Mouse (Mus musculus) CH12.LX (cell line): ENCODE results near the gene Ric8b. TPM values are rescaled to one million over a fixed set of nuclear protein-coding genes. Genes with fewer than 3 reads are reported as not detected.
A peak's percentile ranks its signal among the peaks of the same experiment; 100 is the strongest.

ENCODE experiments used
- DNase-seq: peaks from one replicate; pipeline ENCODE4 v3.0.0-alpha.2; 2013; ENCODE audit errors: extremely low read depth
- H3K27ac ChIP-seq: 2 replicates; pipeline ENCODE4 v1.5.1; 2012; ENCODE audit warnings: low read depth, mild to moderate bottlenecking, control low read depth, moderate library complexity; ENCODE audit not compliant: insufficient read depth
- H3K27me3 ChIP-seq: replicated peaks from 2 replicates; pipeline ENCODE3; 2012; ENCODE audit warnings: inconsistent platforms
- H3K36me3 ChIP-seq, 2 experiments: replicated peaks in 1 of 2; 2 replicates each; pipeline versions ENCODE3 to v1.6.1; 2012; ENCODE audit warnings: inconsistent platforms in 1 of 2, low read length in 1 of 2, mild to moderate bottlenecking in 1 of 2, mixed read lengths in 1 of 2, moderate library complexity in 1 of 2; ENCODE audit not compliant: control insufficient read depth in 1 of 2, insufficient read depth in 1 of 2
- H3K4me1 ChIP-seq, 2 experiments: 2 replicates each; pipeline ENCODE4 v1.6.1; 2012; ENCODE audit warnings: inconsistent platforms in 1 of 2, moderate library complexity in 1 of 2; ENCODE audit not compliant: insufficient read depth in 2 of 2, control insufficient read depth in 1 of 2
- H3K4me2 ChIP-seq: 2 replicates; pipeline ENCODE4 v1.6.1; 2012; ENCODE audit warnings: low read depth, mild to moderate bottlenecking, control low read depth; ENCODE audit not compliant: poor library complexity, insufficient read depth, severe bottlenecking
- H3K4me3 ChIP-seq, 3 experiments: fragments of 150-350 bp in 1 of 3; sonication (generic) in 1 of 3; replicated peaks in 1 of 3; 2 replicates each; pipeline versions ENCODE3 to v1.5.1; 2011 to 2012; ENCODE audit warnings: low read depth in 2 of 3, low read length in 2 of 3, mild to moderate bottlenecking in 2 of 3, moderate library complexity in 2 of 3, control low read depth in 1 of 3, improper control_type of control experiment in 1 of 3, inconsistent platforms in 1 of 3, mixed read lengths in 1 of 3; ENCODE audit not compliant: poor library complexity in 1 of 3
- H3K79me2 ChIP-seq: replicated peaks from 2 replicates; pipeline ENCODE4 v1.6.1; 2012; ENCODE audit warnings: mild to moderate bottlenecking, moderate library complexity; ENCODE audit not compliant: control insufficient read depth, poor library complexity, insufficient read depth, severe bottlenecking; ENCODE audit errors: extremely low read depth
- H3K9ac ChIP-seq: 2 replicates; pipeline ENCODE4 v1.6.1; 2012; ENCODE audit warnings: low read depth, mild to moderate bottlenecking, control low read depth, moderate library complexity; ENCODE audit not compliant: insufficient read depth
- H3K9me3 ChIP-seq: replicated peaks from 2 replicates; pipeline ENCODE3; 2012; ENCODE audit warnings: low read length, inconsistent platforms, mixed read lengths
- CHD1 ChIP-seq: IDR thresholded peaks from 2 replicates; pipeline ENCODE4 v1.6.1; 2012; ENCODE audit warnings: low read depth, low read length, improper control_type of control experiment, inconsistent platforms
- CHD2 ChIP-seq: IDR thresholded peaks from 2 replicates; pipeline ENCODE4 v1.6.1; 2011; ENCODE audit warnings: low read length, improper control_type of control experiment
- CTCF ChIP-seq, 2 experiments: IDR thresholded peaks in 1 of 2; conservative IDR thresholded peaks in 1 of 2; 2 replicates each; pipeline ENCODE4 v1.5.1; 2011 to 2012; ENCODE audit warnings: low read depth in 2 of 2, low read length in 2 of 2, improper control_type of control experiment in 1 of 2, inconsistent platforms in 1 of 2, mild to moderate bottlenecking in 1 of 2, moderate library complexity in 1 of 2
- E2F4 ChIP-seq: IDR thresholded peaks from 2 replicates; pipeline ENCODE4 v1.6.1; 2011; ENCODE audit warnings: low read depth, low read length, improper control_type of control experiment; ENCODE audit not compliant: insufficient replicate concordance
- ETS1 ChIP-seq: conservative IDR thresholded peaks from 2 replicates; pipeline ENCODE4 v1.6.1; 2012; ENCODE audit warnings: low read depth, mild to moderate bottlenecking, inconsistent platforms, low read length, improper control_type of control experiment, moderate library complexity
- GABPA ChIP-seq: IDR thresholded peaks from 2 replicates; pipeline ENCODE4 v1.6.1; 2012; ENCODE audit warnings: low read depth, low read length, improper control_type of control experiment, inconsistent platforms; ENCODE audit not compliant: insufficient replicate concordance
- IRF4 ChIP-seq: IDR thresholded peaks from 2 replicates; pipeline ENCODE4 v1.6.1; 2014; ENCODE audit warnings: low read depth, mild to moderate bottlenecking, inconsistent platforms, low read length, improper control_type of control experiment
- JUN ChIP-seq: IDR thresholded peaks from 2 replicates; pipeline ENCODE4 v1.6.1; 2011; ENCODE audit warnings: low read depth, mild to moderate bottlenecking, low read length, improper control_type of control experiment, moderate library complexity; ENCODE audit not compliant: insufficient read depth
- JUND ChIP-seq: conservative IDR thresholded peaks from 2 replicates; pipeline ENCODE4 v1.6.1; 2011; ENCODE audit warnings: low read depth, low read length, improper control_type of control experiment
- MAFK ChIP-seq: IDR thresholded peaks from 2 replicates; pipeline ENCODE4 v1.6.1; 2011; ENCODE audit warnings: low read length, improper control_type of control experiment; ENCODE audit not compliant: insufficient replicate concordance
- MAX ChIP-seq: IDR thresholded peaks from 2 replicates; pipeline ENCODE4 v1.6.1; 2011; ENCODE audit warnings: low read length, improper control_type of control experiment
- MEF2A ChIP-seq: IDR thresholded peaks from 2 replicates; pipeline ENCODE4 v1.6.1; 2014; ENCODE audit warnings: low read depth, mild to moderate bottlenecking, inconsistent platforms, low read length, improper control_type of control experiment, borderline replicate concordance
- MXI1 ChIP-seq: IDR thresholded peaks from 2 replicates; pipeline ENCODE4 v1.6.1; 2011; ENCODE audit warnings: mild to moderate bottlenecking, low read depth, low read length, improper control_type of control experiment
- MYC ChIP-seq: IDR thresholded peaks from 2 replicates; pipeline ENCODE4 v1.6.1; 2011; ENCODE audit warnings: low read depth, mild to moderate bottlenecking, improper control_type of control experiment, low read length
- NELFE ChIP-seq: IDR thresholded peaks from 2 replicates; pipeline ENCODE4 v1.6.1; 2011; ENCODE audit warnings: low read depth, low read length, improper control_type of control experiment
- NRF1 ChIP-seq: IDR thresholded peaks from 2 replicates; pipeline ENCODE4 v1.6.1; 2014; ENCODE audit warnings: low read depth, mild to moderate bottlenecking, inconsistent platforms, low read length, improper control_type of control experiment, moderate library complexity
- POLR2A ChIP-seq: IDR thresholded peaks from 2 replicates; pipeline ENCODE4 v1.6.1; 2011; ENCODE audit warnings: low read depth, mild to moderate bottlenecking, improper control_type of control experiment, low read length
- RAD21 ChIP-seq: IDR thresholded peaks from 2 replicates; pipeline ENCODE4 v1.6.1; 2011; ENCODE audit warnings: low read depth, mild to moderate bottlenecking, low read length, improper control_type of control experiment, moderate library complexity
- SIN3A ChIP-seq: IDR thresholded peaks from 2 replicates; pipeline ENCODE4 v1.6.1; 2012; ENCODE audit warnings: low read length, improper control_type of control experiment, inconsistent platforms
- SMC3 ChIP-seq: IDR thresholded peaks from 2 replicates; pipeline ENCODE4 v1.6.1; 2011; ENCODE audit warnings: low read depth, low read length, improper control_type of control experiment
- TCF12 ChIP-seq: IDR thresholded peaks from 2 replicates; pipeline ENCODE4 v1.6.1; 2014; ENCODE audit warnings: low read depth, mild to moderate bottlenecking, inconsistent platforms, low read length, improper control_type of control experiment
- UBTF ChIP-seq: IDR thresholded peaks from 2 replicates; pipeline ENCODE4 v1.6.1; 2012; ENCODE audit warnings: low read depth, mild to moderate bottlenecking, inconsistent platforms, low read length, improper control_type of control experiment, moderate library complexity
- USF1 ChIP-seq: IDR thresholded peaks from 2 replicates; pipeline ENCODE4 v1.6.1; 2014; ENCODE audit warnings: low read depth, mild to moderate bottlenecking, inconsistent platforms, low read length, improper control_type of control experiment
- ZKSCAN1 ChIP-seq: IDR thresholded peaks from 2 replicates; pipeline ENCODE4 v1.6.1; 2012; ENCODE audit warnings: low read depth, inconsistent platforms, low read length, improper control_type of control experiment, borderline replicate concordance
- dilution Hi-C: fragments of 300-500 bp; cut with MboI; formaldehyde crosslinking; loops from 2 replicates; pipeline ENCODE4 v1.14.3; 2020; ENCODE audit warnings: low sequenced_read_pairs; ENCODE audit not compliant: extremely low pct_unique_long_range_greater_than_20kb, extremely low pct_ligation_motif_present
- in situ Hi-C: fragments of 300-500 bp; cut with MboI; formaldehyde crosslinking; loops from 3 replicates; pipeline ENCODE4 v1.14.3; 2019; ENCODE audit warnings: low sequenced_read_pairs, low pct_ligation_motif_present, low pct_unique_long_range_greater_than_20kb, mixed read lengths
- polyA plus RNA-seq: library from polyadenylated mRNA; unstranded; fragments of >175 nt; gene quantifications from 2 replicates; pipeline ENCODE4 v1.2.1, GENCODE M21; 2012; ENCODE audit warnings: low read depth; ENCODE audit not compliant: insufficient read length
- total RNA-seq, 2 experiments: library from RNA; depleted of rRNA; stranded (reverse); fragments of 300-350 nt in 1 of 2; fragments of >200 nt in 1 of 2; gene quantifications; 2 replicates each; pipeline ENCODE4 v1.2.3; 2012 to 2014

The Ric8b gene
- total and polyA plus RNA-seq, 3 experiments = 4.8 to 9.4 (median 6.3) TPM

- in situ Hi-C loops (no loop called here), dilution Hi-C loops (no loop called here)
- Histone ChIP-seq H3K4me1 (peaks cover 4 to 41% of the 10 kb centered on the region in 2 experiments), H3K36me3 (peaks cover 2 to 40% of the 10 kb centered on the region in 2 experiments), H3K27ac (no peak overlapping the region), H3K4me2 (no peak overlapping the region), H3K27me3 (no peaks in the 10 kb centered on the region), H3K9ac (no peak overlapping the region), H3K79me2 (no peaks in the 10 kb centered on the region), H3K4me3 (no peak overlapping the region), H3K9me3 (no peaks in the 10 kb centered on the region)
- no peak for TF ChIP-seq TCF12
- no peak for TF ChIP-seq E2F4
- TF ChIP-seq GABPA = no peak
- DNase-seq = no peak
These were observed 22.9 kb downstream of the Ric8b start for GRCm38 (mm10) chr10:84940356-84940755.

- Histone ChIP-seq H3K9ac (no peak overlapping the region), H3K4me1 (peaks cover 0 to 5% of the 10 kb centered on the region in 2 experiments; a peak in 1 of 4 replicates), H3K4me2 (no peak overlapping the region), H3K79me2 (no peaks in the 10 kb centered on the region), H3K27me3 (no peaks in the 10 kb centered on the region), H3K4me3 (no peak overlapping the region), H3K36me3 (peaks cover 15 to 51% of the 10 kb centered on the region in 2 experiments), H3K9me3 (no peaks in the 10 kb centered on the region), H3K27ac (no peak overlapping the region)
- no peak for DNase-seq
- in situ Hi-C loops = no loop called here
- TF ChIP-seq NRF1 = no peak
- no peak for TF ChIP-seq ZKSCAN1
- peak; percentile 12 for TF ChIP-seq RAD21
- no peak for TF ChIP-seq USF1
- no peak for TF ChIP-seq CHD2
- TF ChIP-seq GABPA = no peak
- no peak for TF ChIP-seq SIN3A
- no peak for TF ChIP-seq JUN
- TF ChIP-seq MYC = no peak
- peak; percentile 11; the same call in 1 of the 2 replicates for TF ChIP-seq SMC3
- no peak for TF ChIP-seq MAX
- no peak for TF ChIP-seq IRF4
- no peak for TF ChIP-seq MEF2A
- TF ChIP-seq CTCF (conservative IDR thresholded peaks at IDR 0.05 in 1 of 2, IDR thresholded peaks at IDR 0.05 in 1 of 2; ENCODE audit: low read depth in 2 of 2, low read length in 2 of 2) = peak; percentile 40 to 47
- TF ChIP-seq NELFE = no peak
- no peak for TF ChIP-seq ETS1
- TF ChIP-seq CHD1 = no peak
- no peak for TF ChIP-seq E2F4
- no peak for TF ChIP-seq JUND
- no peak for TF ChIP-seq POLR2A
- TF ChIP-seq MAFK = no peak
- no peak for TF ChIP-seq MXI1
- TF ChIP-seq UBTF = no peak
- dilution Hi-C loops = no loop called here
These were observed 28.3 kb downstream of the Ric8b start for GRCm38 (mm10) chr10:84945692-84946091.
